Mouse (Mus musculus) spleen, postnatal 10 days (tissue): ENCODE measurements around the gene Urad.

Experiments
- DNase-seq, 2 experiments: peaks; one replicate each; pipeline ENCODE4 v3.0.0; 2021 to 2022; ENCODE audit warnings: low spot score in 2 of 2

Urad gene

GRCm38 (mm10) chr5:147300917-147301780 is 21.1 kb downstream of the Urad start:
- DNase-seq = no peak

- DNase-seq = no peak
Measured at GRCm38 (mm10) chr5:147300001-147300363, 22.3 kb downstream of the Urad start.

GRCm38 (mm10) chr5:147299255-147300000 is 22.8 kb downstream of the Urad start:
- peak in 1 of 2 experiments; percentile 46 for DNase-seq

GRCm38 (mm10) chr5:147297249-147297648 is 25.0 kb downstream of the Urad start:
- DNase-seq = no peak

- DNase-seq = no peak
Measured at GRCm38 (mm10) chr5:147294121-147294520, 28.1 kb downstream of the Urad start.

GRCm38 (mm10) chr5:147293127-147293910 is 28.9 kb downstream of the Urad start:
- peak in 1 of 2 experiments; percentile 68 for DNase-seq

GRCm38 (mm10) chr5:147292506-147293120 is 29.6 kb downstream of the Urad start:
- no peak for DNase-seq

- no peak for DNase-seq
Measured at GRCm38 (mm10) chr5:147291764-147292505, 30.3 kb downstream of the Urad start.

GRCm38 (mm10) chr5:147284365-147284764 is 37.9 kb downstream of the Urad start:
- DNase-seq = no peak

GRCm38 (mm10) chr5:147277547-147277925 is 44.7 kb downstream of the Urad start:
- DNase-seq = no peak

- DNase-seq = no peak
Measured at GRCm38 (mm10) chr5:147276701-147277546, 45.3 kb downstream of the Urad start.

- DNase-seq = no peak
Measured at GRCm38 (mm10) chr5:147275761-147276160, 46.5 kb downstream of the Urad start.

- DNase-seq = no peak
Measured at GRCm38 (mm10) chr5:147274174-147275141, 47.8 kb downstream of the Urad start.

- DNase-seq = no peak
Measured at GRCm38 (mm10) chr5:147272808-147273345, 49.4 kb downstream of the Urad start.

GRCm38 (mm10) chr5:147272046-147272807 is 50.0 kb downstream of the Urad start:
- no peak for DNase-seq

- no peak for DNase-seq
Measured at GRCm38 (mm10) chr5:147270673-147271655, 51.3 kb downstream of the Urad start.
